Mouse (Mus musculus) embryonic facial prominence, embryonic 10.5 days (tissue): ENCODE results near the gene Chpf. TPM values are rescaled to one million over a fixed set of nuclear protein-coding genes. Genes with fewer than 3 reads are reported as not detected.

ENCODE experiments used
- DNase-seq: peaks from one replicate; pipeline ENCODE4 v3.0.0-alpha.2; 2017; ENCODE audit warnings: low spot score
- H3K27ac ChIP-seq: fragments of 300-500 bp; sonication (generic); replicated peaks from 2 replicates; pipeline ENCODE4 v1.5.1; 2016; ENCODE audit warnings: mild to moderate bottlenecking
- H3K27me3 ChIP-seq: fragments of 300-500 bp; sonication (generic); replicated peaks from 2 replicates; pipeline ENCODE4 v1.6.1; 2016; ENCODE audit warnings: low read depth, mild to moderate bottlenecking; ENCODE audit not compliant: poor library complexity, severe bottlenecking
- H3K36me3 ChIP-seq: fragments of 300-500 bp; sonication (generic); replicated peaks from 2 replicates; pipeline ENCODE4 v1.6.1; 2016; ENCODE audit warnings: mild to moderate bottlenecking, moderate library complexity
- H3K4me1 ChIP-seq: fragments of 300-500 bp; sonication (generic); 2 replicates; pipeline ENCODE4 v1.6.1; 2016
- H3K4me3 ChIP-seq: fragments of 300-500 bp; sonication (generic); 2 replicates; pipeline ENCODE4 v1.5.1; 2016; ENCODE audit warnings: mild to moderate bottlenecking, moderate library complexity
- H3K9me3 ChIP-seq: fragments of 300-500 bp; sonication (generic); 2 replicates; pipeline ENCODE4 v1.6.1; 2016; ENCODE audit warnings: mild to moderate bottlenecking
- WGBS: fragments of 180-500 bp; shearing (Covaris S2); methylation state at CpG from one replicate; pipeline ENCODE4 v1.1.7; 2016; 5-methylcytosine and 5-hydroxymethylcytosine counted together
- polyA plus RNA-seq: library from polyadenylated mRNA; unstranded; fragments of >200 nt; fragmentation: Nextera tagmentation; extraction: Ambion mirVana; gene quantifications from 2 replicates; pipeline ENCODE4 v1.2.1, GENCODE M21; 2016

Gene Chpf
- polyA plus RNA-seq, result 25.3 and 27.0 TPM in 2 replicates

DNA sequence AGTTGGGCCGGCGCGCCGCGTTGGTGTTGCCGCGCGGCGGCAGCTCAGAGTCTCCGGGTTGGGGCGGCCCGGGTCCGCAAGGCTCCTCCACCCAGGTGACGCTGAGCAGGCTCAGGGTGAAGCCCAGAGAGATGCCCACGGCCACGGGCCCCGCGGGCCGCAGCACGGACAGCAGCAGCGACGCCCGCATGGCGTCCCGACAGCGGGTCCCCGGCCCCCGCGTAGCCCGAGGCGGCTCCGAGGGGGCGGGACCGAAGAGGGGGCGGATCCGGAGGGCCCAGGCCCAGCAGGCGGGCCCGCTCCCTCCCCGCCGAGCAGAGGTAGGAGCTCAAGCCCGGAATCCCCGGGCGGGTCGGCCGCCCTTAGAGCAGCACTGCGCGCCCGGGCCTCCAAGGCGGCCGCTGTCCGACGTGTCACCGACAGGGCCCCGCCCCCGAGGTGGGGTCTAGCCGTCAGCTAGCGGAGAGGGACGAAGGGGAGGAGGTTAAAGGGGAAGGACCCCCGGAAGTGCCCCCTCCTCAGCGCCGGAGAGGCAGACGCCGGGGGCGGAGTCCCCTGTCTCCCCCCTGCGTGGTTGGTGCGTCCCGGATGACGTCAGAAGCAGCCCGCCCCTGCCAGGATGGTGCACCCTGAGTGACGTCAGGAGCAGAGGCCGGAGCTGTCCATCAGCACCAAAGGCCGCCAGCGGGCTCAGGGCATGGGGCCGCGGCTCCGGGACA lies at the start of gene Chpf, which contains the start of gene Tmem198:
TSS of gene Chpf (minus strand) at position 392 of the 719 bp plus-strand sequence.
TSS of gene Tmem198 (plus strand) at position 617 of the 719 bp plus-strand sequence.
- Histone ChIP-seq H3K9me3 (no peaks in the 10 kb centered on the region), H3K27ac (peak within 1 kb of the TSS; percentile 89), H3K4me1 (peaks cover 37% of the 10 kb centered on the region), H3K4me3 (peak within 1 kb of the TSS; percentile 92), H3K36me3 (peaks cover 31% of the 10 kb centered on the region), H3K27me3 (peaks cover 62% of the 10 kb centered on the region)
- DNase-seq, result peak; percentile 100
- under 1% methylated on average over 76 of the region's 76 CpGs for WGBS

DNA sequence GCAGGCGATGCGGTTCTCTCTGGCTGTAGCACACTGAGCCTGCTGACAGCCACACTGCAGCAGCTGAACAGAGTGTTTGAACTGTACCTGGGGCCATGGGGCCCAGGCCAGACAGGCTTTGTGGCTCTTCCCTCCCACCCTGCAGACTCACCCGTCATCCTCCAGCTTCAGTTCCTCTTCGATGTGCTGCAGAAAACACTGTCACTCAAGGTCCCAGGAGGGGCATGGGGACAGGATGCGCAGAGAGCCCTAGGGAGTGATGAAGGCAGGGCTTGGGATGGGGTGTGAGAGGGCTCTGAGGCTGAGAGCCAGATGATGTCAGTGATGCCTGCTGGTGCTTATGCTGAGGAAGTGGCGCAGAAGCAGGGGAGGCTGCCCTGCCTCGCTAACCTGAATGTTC lies 45.6 kb upstream of the Chpf start:
- H3K4me1 ChIP-seq, result peaks cover 12% of the 10 kb centered on the region
- no peak overlapping the region for H3K4me3 ChIP-seq
- no peak overlapping the region for H3K27ac ChIP-seq
- H3K9me3 ChIP-seq, result no peaks in the 10 kb centered on the region
- DNase-seq, result no peak
- peaks cover 51% of the 10 kb centered on the region for H3K36me3 ChIP-seq
- 90% methylated on average over 7 of the region's 7 CpGs for WGBS
- no peaks in the 10 kb centered on the region for H3K27me3 ChIP-seq

DNA sequence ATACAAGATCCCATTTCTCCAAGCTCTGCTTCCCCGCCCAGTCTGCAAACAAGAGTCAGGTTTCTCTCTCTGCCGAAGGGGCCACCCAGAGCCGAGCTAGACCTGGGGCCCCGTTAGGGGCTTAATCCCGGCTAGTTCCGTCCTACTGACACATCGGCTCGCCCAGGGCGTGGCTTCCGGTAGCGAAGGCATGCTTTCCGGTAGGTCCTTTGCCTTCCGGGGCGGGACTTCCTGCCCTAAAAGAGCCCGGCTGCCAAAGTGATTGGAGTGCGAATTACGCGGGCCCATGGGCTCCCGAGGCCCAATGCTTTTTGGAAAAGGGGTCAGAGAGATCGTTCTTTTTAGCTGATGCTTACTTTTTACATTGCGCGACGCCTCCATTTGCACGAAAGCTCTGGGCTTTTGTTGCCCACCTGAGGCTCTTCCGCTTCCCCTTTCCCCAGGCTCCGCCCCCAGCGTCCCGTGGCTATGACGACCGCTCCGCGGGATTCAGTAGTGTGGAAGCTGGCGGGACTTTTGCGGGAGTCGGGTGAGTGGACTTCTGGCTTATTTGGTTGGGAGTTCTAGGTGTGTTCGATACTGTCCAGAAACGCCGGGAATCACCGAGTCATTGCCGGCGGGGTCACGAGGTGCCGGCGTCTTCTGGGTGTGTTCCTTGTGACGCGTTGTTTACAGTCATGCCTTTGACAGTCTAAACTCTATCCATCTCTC lies 42.4 kb upstream of the Chpf start, which contains the start of gene Stk11ip:
TSS of gene Stk11ip (plus strand) at position 209 of the 711 bp plus-strand sequence.
- DNase-seq, result peak; percentile 95
- Histone ChIP-seq H3K27me3 (no peaks in the 10 kb centered on the region), H3K4me1 (peaks cover 19% of the 10 kb centered on the region), H3K27ac (peak within 1 kb of the TSS; percentile 88), H3K4me3 (peak within 1 kb of the TSS; percentile 78), H3K36me3 (peaks cover 19% of the 10 kb centered on the region), H3K9me3 (no peaks in the 10 kb centered on the region)
- under 1% methylated on average over 46 of the region's 46 CpGs for WGBS

DNA sequence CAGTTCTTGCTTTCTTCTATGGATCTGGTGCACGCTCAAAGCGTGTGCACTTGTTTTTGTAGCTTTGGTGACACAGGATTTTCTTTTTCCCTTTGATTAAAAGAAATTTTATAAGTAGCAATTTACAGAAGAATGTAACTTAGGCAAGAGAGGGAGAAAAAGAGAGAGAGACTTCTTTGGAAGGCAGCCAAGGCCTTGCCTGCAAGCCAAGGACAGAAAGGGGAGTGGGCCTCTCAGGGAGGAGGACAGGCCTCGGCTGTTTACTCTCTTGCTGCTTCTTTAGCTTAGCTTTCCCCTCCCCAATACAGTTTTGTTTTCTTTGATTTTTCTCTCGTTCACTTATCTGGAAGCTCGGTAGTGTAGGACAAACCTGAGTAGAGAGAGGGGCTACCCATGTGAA lies 40.5 kb upstream of the Chpf start:
- H3K4me1 ChIP-seq, result peaks cover 19% of the 10 kb centered on the region
- H3K27ac ChIP-seq, result no peak overlapping the region
- no peaks in the 10 kb centered on the region for H3K9me3 ChIP-seq
- 89% methylated on average over 5 of the region's 5 CpGs for WGBS
- no peaks in the 10 kb centered on the region; the same call in 1 of the 2 replicates for H3K36me3 ChIP-seq
- no peaks in the 10 kb centered on the region for H3K27me3 ChIP-seq
- DNase-seq, result no peak
- no peak overlapping the region for H3K4me3 ChIP-seq

DNA sequence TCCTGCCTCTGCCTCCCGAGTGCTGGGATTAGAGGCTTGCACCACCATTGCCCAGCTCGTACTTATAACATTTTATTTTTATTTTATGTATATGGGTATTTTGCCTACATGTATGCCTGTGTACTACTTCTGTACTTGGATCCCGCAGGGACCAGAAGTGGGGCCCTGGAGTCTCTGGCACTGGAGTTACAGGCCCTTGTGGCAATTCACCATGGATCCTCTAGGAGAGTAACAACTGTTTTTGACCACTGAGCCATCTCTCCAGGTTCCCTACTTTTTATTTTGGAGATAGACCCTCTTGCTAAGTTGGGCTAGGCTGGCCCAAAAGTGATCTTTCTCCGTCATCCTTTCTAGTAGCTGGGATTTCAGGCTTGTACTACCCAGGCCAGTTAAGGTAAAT lies 39.3 kb upstream of the Chpf start:
- Histone ChIP-seq H3K27ac (peak overlapping the region; percentile 54), H3K4me3 (no peak overlapping the region), H3K36me3 (no peaks in the 10 kb centered on the region), H3K4me1 (peaks cover 19% of the 10 kb centered on the region), H3K9me3 (no peaks in the 10 kb centered on the region), H3K27me3 (no peaks in the 10 kb centered on the region)
- no peak for DNase-seq
- WGBS, result 94% methylated on average over 4 of the region's 4 CpGs

DNA sequence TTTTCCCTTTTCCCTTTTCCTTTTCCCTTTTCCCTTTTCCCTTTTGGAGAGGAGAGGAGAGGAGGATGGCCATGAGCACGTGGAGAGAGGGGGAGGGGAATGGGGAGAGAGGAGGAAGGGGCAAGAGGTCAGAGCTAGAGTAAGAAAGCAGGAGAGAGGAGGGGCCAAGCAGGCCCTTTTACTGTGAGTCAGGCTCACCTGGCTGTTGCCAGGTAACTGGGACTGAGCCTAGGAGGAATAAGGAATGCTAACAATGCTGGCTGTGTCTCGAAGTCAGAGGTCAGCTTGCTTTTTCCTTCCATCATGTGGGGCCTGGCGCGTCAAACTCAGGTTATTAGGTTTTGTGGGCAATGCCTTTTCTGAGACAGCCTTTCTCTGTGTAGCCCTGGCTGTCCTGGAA lies 38.9 kb upstream of the Chpf start:
- H3K36me3 ChIP-seq, result no peaks in the 10 kb centered on the region
- WGBS, result 57% methylated on average over 4 of the region's 4 CpGs
- DNase-seq, result peak; percentile 38
- no peaks in the 10 kb centered on the region for H3K9me3 ChIP-seq
- peaks cover 19% of the 10 kb centered on the region for H3K4me1 ChIP-seq
- H3K27ac ChIP-seq, result peak overlapping the region; percentile 54
- H3K27me3 ChIP-seq, result no peaks in the 10 kb centered on the region
- no peak overlapping the region for H3K4me3 ChIP-seq

DNA sequence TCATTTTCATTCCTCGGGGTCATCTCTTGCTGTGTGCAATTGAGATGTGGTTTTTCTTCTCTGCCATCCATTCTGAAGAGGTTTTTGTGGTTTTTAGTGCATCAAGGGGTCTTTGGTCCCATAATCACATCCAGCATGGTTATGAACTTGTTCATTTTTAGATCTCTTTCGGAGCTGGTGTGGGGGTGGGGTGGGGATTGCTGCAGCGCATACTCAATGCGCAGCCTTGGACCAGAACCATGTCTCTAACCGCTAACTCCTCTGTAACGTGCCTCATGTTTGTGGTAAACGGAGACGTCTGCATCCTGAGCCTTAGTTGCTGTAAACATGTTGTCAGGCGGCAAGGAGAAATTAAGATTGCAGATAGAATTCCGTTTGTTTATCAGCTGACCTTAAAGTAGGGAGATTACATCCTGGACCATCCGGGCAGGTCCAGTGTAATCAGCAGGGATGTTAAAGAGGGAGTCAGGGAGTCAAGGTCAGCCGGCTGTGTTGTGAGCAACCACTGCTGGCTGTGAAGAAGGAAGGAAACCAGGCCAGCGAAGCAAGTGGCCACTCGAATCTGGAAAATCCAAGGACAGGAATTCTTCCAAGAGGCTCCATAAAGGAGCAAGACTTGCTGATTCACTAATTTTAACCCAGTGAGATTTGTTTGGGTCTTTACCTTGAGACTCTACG lies 37.7 kb upstream of the Chpf start:
- no peaks in the 10 kb centered on the region for H3K36me3 ChIP-seq
- peaks cover 14% of the 10 kb centered on the region for H3K4me1 ChIP-seq
- no peak overlapping the region for H3K4me3 ChIP-seq
- no peak overlapping the region for H3K27ac ChIP-seq
- WGBS, result 82% methylated on average over 15 of the region's 15 CpGs
- H3K27me3 ChIP-seq, result no peaks in the 10 kb centered on the region
- H3K9me3 ChIP-seq, result no peaks in the 10 kb centered on the region
- no peak for DNase-seq

DNA sequence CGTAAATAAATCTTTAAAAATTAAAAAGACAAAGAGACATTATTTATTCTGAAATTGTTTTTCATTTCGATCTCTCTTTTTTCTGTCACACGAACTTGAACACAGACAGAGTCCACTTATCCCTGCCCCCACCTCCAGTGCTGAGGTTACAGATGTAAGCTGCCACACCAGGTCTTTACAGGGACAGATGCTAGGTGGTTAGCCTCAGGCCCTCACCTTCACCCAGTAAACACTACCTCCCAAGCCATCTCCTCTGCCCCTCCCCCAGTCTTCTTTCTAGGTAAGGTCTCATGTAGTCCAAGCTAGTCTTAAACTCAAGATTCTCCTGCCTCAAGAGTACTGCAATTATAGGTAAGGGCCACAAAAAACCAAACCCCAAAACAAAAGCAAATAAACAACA lies 33.4 kb upstream of the Chpf start:
- peaks cover 22% of the 10 kb centered on the region for H3K27me3 ChIP-seq
- H3K4me3 ChIP-seq, result no peak overlapping the region
- no peaks in the 10 kb centered on the region for H3K36me3 ChIP-seq
- H3K9me3 ChIP-seq, result no peaks in the 10 kb centered on the region
- WGBS, result 95% methylated on average over 3 of the region's 3 CpGs
- peaks cover 34% of the 10 kb centered on the region for H3K4me1 ChIP-seq
- no peak for DNase-seq
- H3K27ac ChIP-seq, result no peak overlapping the region; the same call in 1 of the 2 replicates

DNA sequence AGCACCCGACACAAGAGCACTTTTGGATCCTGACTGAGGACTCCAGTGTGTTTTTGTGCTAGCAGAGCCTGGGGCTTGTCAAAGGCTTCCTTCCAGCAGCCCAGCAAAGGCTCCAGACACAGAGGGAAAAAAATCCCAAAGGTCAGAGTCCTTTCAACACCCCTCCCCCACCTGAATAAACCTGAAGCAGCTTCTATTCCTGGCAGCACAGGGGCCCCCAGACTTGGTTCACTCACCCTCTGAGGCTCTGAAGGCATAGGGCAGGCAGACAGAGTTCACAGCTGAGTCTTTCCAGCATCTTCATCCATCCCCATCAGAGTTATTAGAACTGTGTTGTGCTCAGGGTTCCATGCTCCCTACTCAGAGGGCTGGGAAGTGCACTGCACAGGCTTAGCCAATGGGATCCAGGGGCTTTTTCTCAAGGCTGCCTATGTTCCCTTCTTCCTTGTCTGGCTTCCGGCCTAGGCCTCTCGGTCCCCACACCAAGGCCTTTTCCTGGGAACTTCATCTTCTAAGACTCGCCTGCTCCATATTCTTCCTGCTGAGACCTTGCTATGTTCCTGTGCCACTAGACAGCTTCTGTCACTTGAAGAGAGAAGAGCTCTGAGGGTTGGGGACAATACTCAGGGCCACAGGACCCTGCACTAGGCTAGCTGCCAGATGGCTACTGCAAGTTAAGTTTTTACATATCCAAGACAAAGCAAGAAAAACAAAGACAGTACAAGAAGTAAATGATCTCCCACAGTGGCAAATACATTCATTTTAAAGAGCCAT lies 32.5 kb upstream of the Chpf start:
- DNase-seq, result peak; percentile 41
- H3K36me3 ChIP-seq, result no peaks in the 10 kb centered on the region
- H3K4me3 ChIP-seq, result 0 out of 2 replicates have a peak overlapping the region, but pooled peaks have one; percentile 3
- peak overlapping the region; percentile 80 for H3K27ac ChIP-seq
- peaks cover 30% of the 10 kb centered on the region for H3K27me3 ChIP-seq
- WGBS, result 47% methylated on average over 4 of the region's 4 CpGs
- H3K4me1 ChIP-seq, result peaks cover 42% of the 10 kb centered on the region
- no peaks in the 10 kb centered on the region for H3K9me3 ChIP-seq

DNA sequence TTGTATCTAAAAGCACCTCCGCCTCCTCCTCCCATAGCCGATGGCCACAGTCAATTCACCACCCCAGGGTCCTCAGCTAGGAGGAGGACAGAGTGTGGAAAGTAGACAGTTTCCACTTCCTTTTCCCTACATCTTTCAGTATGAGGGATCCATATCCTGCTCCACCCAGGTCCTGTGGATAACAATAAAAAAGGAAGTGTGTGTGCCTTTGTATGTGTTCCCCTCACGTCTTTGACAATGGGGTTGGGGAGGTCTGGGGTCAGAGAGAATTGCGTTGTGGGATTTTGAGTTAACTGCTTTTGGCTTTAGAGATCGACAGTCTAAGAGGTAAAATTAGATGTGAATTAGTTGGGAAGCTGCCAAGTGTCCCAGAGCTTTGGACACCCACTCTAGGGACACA lies 31.0 kb upstream of the Chpf start:
- Histone ChIP-seq H3K36me3 (no peaks in the 10 kb centered on the region), H3K27ac (no peak overlapping the region), H3K9me3 (no peaks in the 10 kb centered on the region), H3K4me3 (no peak overlapping the region), H3K27me3 (peaks cover 33% of the 10 kb centered on the region), H3K4me1 (peaks cover 55% of the 10 kb centered on the region)
- WGBS, result 79% methylated on average over 5 of the region's 5 CpGs
- no peak for DNase-seq

DNA sequence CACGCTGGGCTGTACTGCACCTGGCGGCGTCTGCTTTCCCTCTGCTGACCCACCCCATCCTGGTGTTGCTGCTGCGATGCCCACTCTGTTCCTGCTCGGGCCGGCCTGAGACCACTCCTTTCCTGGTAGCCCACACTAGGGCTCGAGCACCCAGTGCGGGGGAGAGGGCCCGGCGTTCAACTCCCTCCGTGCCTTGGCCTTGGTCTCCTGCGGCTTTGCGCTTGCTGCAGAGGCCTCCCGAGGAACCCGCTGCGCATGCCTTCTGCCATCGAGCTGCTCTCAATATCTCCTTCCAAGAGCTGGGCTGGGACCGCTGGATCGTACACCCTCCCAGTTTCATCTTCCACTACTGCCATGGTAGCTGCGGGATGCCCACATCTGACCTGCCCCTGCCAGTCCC lies 30.5 kb upstream of the Chpf start:
- no peaks in the 10 kb centered on the region for H3K9me3 ChIP-seq
- WGBS, result 56% methylated on average over 20 of the region's 20 CpGs
- H3K36me3 ChIP-seq, result no peaks in the 10 kb centered on the region
- H3K4me3 ChIP-seq, result no peak overlapping the region
- peaks cover 61% of the 10 kb centered on the region for H3K4me1 ChIP-seq
- H3K27ac ChIP-seq, result no peak overlapping the region
- DNase-seq, result peak; percentile 8
- peaks cover 34% of the 10 kb centered on the region for H3K27me3 ChIP-seq

DNA sequence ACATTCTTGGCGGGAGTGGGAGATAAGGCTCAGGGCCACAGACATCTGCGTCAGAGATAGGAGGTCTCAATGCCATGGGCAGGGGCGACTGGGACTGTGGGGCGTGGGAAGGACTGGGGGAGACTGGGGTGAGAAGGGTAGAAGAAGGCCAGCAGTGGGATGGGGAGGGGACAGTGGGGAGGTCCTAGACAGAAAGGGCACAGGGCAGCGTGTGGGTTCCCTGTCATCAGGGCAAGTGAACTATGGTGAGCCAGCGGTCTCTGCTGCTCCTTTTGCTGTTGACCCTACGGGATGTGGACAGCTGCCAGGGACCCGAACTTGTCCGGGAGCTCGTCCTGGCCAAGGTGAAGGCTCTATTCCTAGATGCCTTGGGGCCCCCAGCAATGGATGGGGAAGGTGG lies 27.9 kb upstream of the Chpf start, which contains the start of gene Inha:
TSS of gene Inha (plus strand) at position 72 of the 400 bp plus-strand sequence.
- H3K27me3 ChIP-seq, result peaks cover 50% of the 10 kb centered on the region
- no peak for DNase-seq
- 75% methylated on average over 10 of the region's 10 CpGs for WGBS

More for the DNA sequence above, 27.9 kb upstream of the Chpf start, which contains the start of gene Inha:
- H3K9me3 ChIP-seq, result no peaks in the 10 kb centered on the region
- H3K4me3 ChIP-seq, result peak within 1 kb of the TSS; percentile 94
- peaks cover 77% of the 10 kb centered on the region for H3K4me1 ChIP-seq
- H3K36me3 ChIP-seq, result peaks cover 20% of the 10 kb centered on the region
- H3K27ac ChIP-seq, result peak within 1 kb of the TSS; percentile 97
